Mouse (Mus musculus) testis, adult 2 months (tissue): Measurements from ENCODE around the gene Ppp2r3a.

ENCODE experiments used
- CTCF ChIP-seq: fragments of 200-500 bp; IDR thresholded peaks from 2 replicates; pipeline ENCODE4 v1.5.1; 2012; ENCODE audit warnings: low read depth, mild to moderate bottlenecking, inconsistent platforms, low read length, moderate library complexity; ENCODE audit not compliant: control insufficient read depth, insufficient read depth, insufficient replicate concordance
- POLR2A ChIP-seq: fragments of 200-500 bp; IDR thresholded peaks from 2 replicates; pipeline ENCODE4 v1.6.1; 2012; ENCODE audit warnings: low read depth, mild to moderate bottlenecking, inconsistent platforms, low read length, moderate library complexity; ENCODE audit not compliant: control insufficient read depth

GRCm38 (mm10) chr9:101230028-101230427, 21.6 kb downstream of the Ppp2r3a start:
- TF ChIP-seq POLR2A (no peak), CTCF (no peak)
